Mouse (Mus musculus) G1E (cell line): ENCODE data around the gene H6pd. TPM values are rescaled to one million over a fixed set of nuclear protein-coding genes. Genes with fewer than 3 reads are reported as not detected.

Experiments used
- ATAC-seq: 2 replicates; pipeline ENCODE4 v1.8.0; 2016; ENCODE audit warnings: mild to moderate bottlenecking; ENCODE audit not compliant: insufficient number of reproducible peaks, poor library complexity, low FRiP score, severe bottlenecking; ENCODE audit errors: extremely low read depth
- DNase-seq: peaks from one replicate; pipeline ENCODE4 v3.0.0; 2012; ENCODE audit warnings: low spot score
- H3K27me3 ChIP-seq: 2 replicates; pipeline ENCODE4 v1.6.1; 2012; ENCODE audit warnings: mild to moderate bottlenecking, low read length, inconsistent platforms; ENCODE audit not compliant: insufficient read depth
- H3K36me3 ChIP-seq: replicated peaks from 2 replicates; pipeline ENCODE3; 2012; ENCODE audit warnings: mild to moderate bottlenecking, inconsistent platforms
- H3K4me1 ChIP-seq: 2 replicates; pipeline ENCODE4 v1.6.1; 2012; ENCODE audit warnings: low read depth, low read length, inconsistent platforms, mixed read lengths; ENCODE audit not compliant: insufficient read depth
- H3K4me3 ChIP-seq: 2 replicates; pipeline ENCODE4 v1.5.1; 2012; ENCODE audit warnings: low read depth, mild to moderate bottlenecking, inconsistent platforms, low read length, moderate library complexity, mixed read lengths
- H3K9me3 ChIP-seq: replicated peaks from 2 replicates; pipeline ENCODE4 v1.6.1; 2012; ENCODE audit warnings: inconsistent platforms
- CTCF ChIP-seq: IDR thresholded peaks from 2 replicates; pipeline ENCODE4 v1.5.1; 2012; ENCODE audit warnings: low read depth, low read length, inconsistent platforms, mixed read lengths
- GATA1 ChIP-seq: IDR thresholded peaks from 2 replicates; pipeline ENCODE4 v1.6.1; 2012; ENCODE audit warnings: borderline replicate concordance, low read length, inconsistent platforms, mixed read lengths
- GATA2 ChIP-seq: IDR thresholded peaks from 2 replicates; pipeline ENCODE4 v1.6.1; 2012; ENCODE audit warnings: low read depth, low read length, inconsistent platforms, borderline replicate concordance
- POLR2AphosphoS5 ChIP-seq: IDR thresholded peaks from 2 replicates; pipeline ENCODE4 v1.6.1; 2012; ENCODE audit warnings: low read depth, low read length, inconsistent platforms; ENCODE audit not compliant: insufficient replicate concordance
- TAL1 ChIP-seq: conservative IDR thresholded peaks from 2 replicates; pipeline ENCODE4 v1.6.1; 2012; ENCODE audit warnings: low read depth, low read length, inconsistent platforms, mixed read lengths
- polyA plus RNA-seq: library from polyadenylated mRNA; stranded (reverse); fragments of >175 nt; gene quantifications from 2 replicates; pipeline ENCODE4 v1.2.3, GENCODE M21; 2012
- total RNA-seq, 2 experiments: library from RNA; stranded (forward) in 1 of 2; stranded (reverse) in 1 of 2; fragments of 200-1000 nt in 1 of 2; fragments of >200 nt in 1 of 2; fragmentation: Nextera tagmentation in 1 of 2; gene quantifications; 2 replicates each; pipeline ENCODE4 v1.2.3; 2014 to 2017

Gene H6pd
- total and polyA plus RNA-seq, 3 experiments = 6.4 to 8.3 (median 7.1) TPM

DNA sequence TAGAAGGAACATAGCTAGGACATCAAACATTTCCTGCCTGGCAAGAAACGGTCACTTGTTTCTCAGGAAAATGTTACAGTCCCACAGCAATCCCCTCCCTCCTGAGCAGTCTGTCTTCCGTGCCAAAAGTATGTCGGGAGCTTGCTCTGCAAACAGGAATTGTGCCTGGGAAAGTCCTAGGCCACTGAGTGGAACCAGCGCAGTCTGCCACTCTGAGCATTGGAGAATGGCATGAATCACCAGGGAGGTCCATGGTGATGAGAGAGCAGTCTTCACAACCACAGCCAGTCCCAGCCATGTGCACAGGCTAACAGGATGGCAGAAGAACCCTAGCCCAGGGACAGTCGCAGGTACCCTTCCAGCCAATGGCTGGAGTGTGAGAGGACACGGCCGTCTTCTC is 12.4 kb downstream of the H6pd start:
- Histone ChIP-seq H3K4me1 (peaks cover 18% of the 10 kb centered on the region), H3K36me3 (peaks cover 73% of the 10 kb centered on the region), H3K4me3 (no peak overlapping the region), H3K27me3 (no peaks in the 10 kb centered on the region), H3K9me3 (no peaks in the 10 kb centered on the region)
- DNase-seq (no peak), ATAC-seq (no peak)
- TF ChIP-seq GATA1 (no peak), POLR2AphosphoS5 (no peak), CTCF (no peak), TAL1 (no peak), GATA2 (no peak)

DNA sequence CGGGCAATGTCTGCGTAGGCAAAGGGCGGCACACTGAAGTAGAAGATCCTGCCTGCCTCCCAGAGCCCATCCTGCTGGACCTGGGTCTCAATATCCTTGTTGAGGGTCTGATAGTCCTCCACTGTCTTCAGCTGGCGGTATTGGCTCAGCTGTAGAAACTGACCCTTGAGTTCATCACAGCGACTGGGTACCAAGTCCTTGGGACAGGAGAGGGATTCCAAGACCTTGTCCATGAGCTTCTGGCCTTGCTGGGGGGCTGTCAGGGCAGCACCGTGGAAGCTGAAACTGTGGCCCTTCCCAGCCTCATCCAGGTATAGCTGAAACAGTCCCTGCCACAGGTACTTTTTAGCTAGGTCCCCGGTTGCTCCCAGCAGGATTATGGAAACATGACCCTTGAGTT is 12.9 kb downstream of the H6pd start:
- no peak for DNase-seq
- no peak for TF ChIP-seq GATA2
- no peak for TF ChIP-seq TAL1
- no peak for TF ChIP-seq CTCF
- no peak for TF ChIP-seq POLR2AphosphoS5
- no peak for TF ChIP-seq GATA1
- H3K9me3 ChIP-seq = no peaks in the 10 kb centered on the region
- H3K4me1 ChIP-seq = peaks cover 18% of the 10 kb centered on the region
- H3K4me3 ChIP-seq = no peak overlapping the region
- peaks cover 78% of the 10 kb centered on the region for H3K36me3 ChIP-seq
- H3K27me3 ChIP-seq = no peaks in the 10 kb centered on the region
- no peak for ATAC-seq

DNA sequence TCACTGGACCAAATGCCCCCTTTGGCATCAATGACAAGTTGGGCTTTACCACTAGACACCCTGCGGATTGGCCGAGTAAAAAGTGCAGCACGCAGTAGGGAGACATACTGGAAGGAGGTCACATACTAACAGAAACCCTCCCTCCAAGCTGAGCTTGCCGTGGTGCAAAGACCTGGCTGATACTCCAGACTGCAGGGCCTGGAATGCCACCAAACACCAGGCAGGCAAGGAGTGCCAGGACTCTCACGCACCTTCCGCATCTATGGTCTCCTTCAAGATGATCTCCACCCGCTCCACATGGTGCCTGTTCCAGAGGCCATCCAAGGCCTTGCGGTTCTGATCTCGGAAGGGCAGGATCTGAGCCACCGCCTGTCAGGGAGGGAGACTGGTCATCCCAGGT is 14.6 kb downstream of the H6pd start:
- peaks cover 19% of the 10 kb centered on the region for H3K4me1 ChIP-seq
- H3K9me3 ChIP-seq = no peaks in the 10 kb centered on the region
- DNase-seq (no peak), ATAC-seq (no peak)
- H3K36me3 ChIP-seq = peaks cover 74% of the 10 kb centered on the region
- no peak overlapping the region for H3K4me3 ChIP-seq
- TF ChIP-seq TAL1 = no peak
- no peaks in the 10 kb centered on the region for H3K27me3 ChIP-seq

DNA sequence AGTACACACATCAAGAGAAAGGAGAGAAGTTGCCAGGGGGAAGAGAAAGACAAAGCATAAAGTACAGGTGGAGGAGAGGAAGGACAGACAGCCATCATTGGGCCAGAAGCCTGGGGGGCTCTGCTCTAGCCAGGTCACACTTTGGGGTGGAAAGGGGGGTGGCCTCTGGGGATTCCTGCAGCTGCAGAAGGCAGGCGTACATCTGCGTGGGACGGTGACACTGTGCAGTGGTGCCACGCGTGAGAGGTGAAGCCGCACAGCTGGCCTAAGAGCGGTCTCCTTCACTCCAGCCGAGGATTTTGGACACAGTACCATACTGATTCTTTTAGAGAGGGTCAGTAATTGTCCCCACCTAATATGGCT is 16.2 kb downstream of the H6pd start:
- no peak for TF ChIP-seq TAL1
- TF ChIP-seq CTCF = no peak
- TF ChIP-seq GATA2 = no peak
- no peak for TF ChIP-seq GATA1
- TF ChIP-seq POLR2AphosphoS5 = no peak
- H3K9me3 ChIP-seq = no peaks in the 10 kb centered on the region
- peaks cover 60% of the 10 kb centered on the region for H3K36me3 ChIP-seq
- H3K4me1 ChIP-seq = peaks cover 29% of the 10 kb centered on the region
- H3K27me3 ChIP-seq = no peaks in the 10 kb centered on the region
- no peak for ATAC-seq
- no peak overlapping the region for H3K4me3 ChIP-seq
- no peak for DNase-seq

DNA sequence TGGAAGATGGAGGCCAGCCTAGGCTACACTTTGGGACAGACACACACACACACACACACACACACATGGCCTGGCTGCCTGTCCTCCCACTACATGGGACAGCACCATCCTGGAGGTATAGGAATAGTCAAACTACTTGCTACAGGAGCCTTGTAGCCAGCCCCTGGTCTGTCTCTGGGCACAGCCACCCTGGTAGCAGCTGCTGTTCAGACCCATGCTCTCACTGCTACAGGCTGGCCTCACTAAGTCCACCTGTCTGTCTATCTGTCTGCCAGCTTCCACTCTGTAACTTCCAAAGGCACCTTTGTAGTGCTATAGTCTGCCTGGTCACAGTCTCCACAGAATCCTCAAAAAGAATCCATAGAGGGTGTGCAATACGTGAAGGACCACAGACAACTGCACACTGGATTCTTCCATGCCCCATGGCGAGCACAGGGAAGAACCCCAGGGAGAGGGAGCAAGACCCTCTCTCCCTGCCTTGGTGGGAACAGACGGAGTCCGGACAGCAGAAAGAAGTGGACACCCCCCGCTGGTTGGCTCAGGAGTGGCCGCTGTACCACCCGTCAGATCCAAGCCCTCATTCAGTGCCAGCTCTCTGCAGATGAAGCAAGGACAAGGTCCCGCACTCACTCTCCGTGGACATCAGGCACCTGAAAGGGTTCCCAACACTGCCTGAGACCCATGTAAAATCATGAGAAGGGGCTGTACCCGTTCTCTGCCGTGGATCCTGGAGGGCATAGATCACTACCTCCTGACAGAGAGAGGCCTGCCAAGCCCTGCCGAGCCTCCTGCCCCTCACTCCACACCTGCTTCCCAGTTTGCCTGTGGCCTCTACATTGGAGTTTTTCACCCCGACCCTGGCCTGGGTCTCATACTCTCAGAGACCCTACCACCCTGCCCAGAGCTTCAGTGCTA is 16.8 kb downstream of the H6pd start:
- no peaks in the 10 kb centered on the region for H3K27me3 ChIP-seq
- peaks cover 34% of the 10 kb centered on the region for H3K4me1 ChIP-seq
- peaks cover 64% of the 10 kb centered on the region for H3K36me3 ChIP-seq
- TF ChIP-seq GATA1 = no peak
- TF ChIP-seq POLR2AphosphoS5 = no peak
- no peak for TF ChIP-seq TAL1
- TF ChIP-seq CTCF = no peak
- TF ChIP-seq GATA2 = no peak
- no peak overlapping the region for H3K4me3 ChIP-seq
- DNase-seq (no peak), ATAC-seq (no peak)
- H3K9me3 ChIP-seq = no peaks in the 10 kb centered on the region

DNA sequence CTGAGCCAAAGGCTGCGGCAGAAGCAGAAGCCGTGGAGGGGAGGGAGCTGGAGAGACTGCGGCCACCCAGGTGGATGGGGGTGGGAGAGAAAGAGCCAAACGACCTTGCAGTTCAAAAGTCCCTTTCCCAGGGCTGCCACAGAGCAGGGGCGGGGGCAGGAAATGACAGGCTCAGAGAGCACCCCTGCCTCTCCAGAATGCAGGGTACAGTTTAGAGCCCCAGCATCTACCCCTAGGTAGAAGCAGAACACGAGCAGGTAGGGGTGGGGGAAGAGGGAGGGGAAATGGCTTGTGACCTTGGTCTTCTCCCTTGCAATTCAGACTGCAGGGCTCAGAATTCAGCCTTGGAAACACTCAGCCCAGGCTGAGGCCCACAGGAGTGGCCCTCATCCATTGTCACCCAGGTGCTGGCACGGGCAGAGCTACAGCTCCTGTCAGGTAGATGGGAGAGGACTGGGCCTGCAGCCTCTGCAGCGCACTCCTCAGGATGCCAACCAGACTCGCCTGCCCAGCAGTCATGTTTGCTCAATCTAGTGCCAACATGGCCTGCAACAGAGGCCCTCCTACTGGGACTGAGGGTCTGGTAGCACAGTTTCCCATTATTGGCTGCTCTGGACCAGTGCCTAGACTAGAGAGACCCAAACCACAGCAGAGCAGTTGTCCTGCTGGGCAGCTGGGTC is 17.7 kb downstream of the H6pd start:
- no peaks in the 10 kb centered on the region for H3K9me3 ChIP-seq
- TF ChIP-seq TAL1 = no peak
- no peak for TF ChIP-seq GATA2
- TF ChIP-seq CTCF = no peak
- no peak for TF ChIP-seq POLR2AphosphoS5
- TF ChIP-seq GATA1 = no peak
- H3K27me3 ChIP-seq = no peaks in the 10 kb centered on the region
- H3K4me1 ChIP-seq = peaks cover 37% of the 10 kb centered on the region
- ATAC-seq = no peak
- H3K4me3 ChIP-seq = no peak overlapping the region; the same call in 1 of the 2 replicates
- peaks cover 64% of the 10 kb centered on the region for H3K36me3 ChIP-seq
- no peak for DNase-seq
